Mouse (Mus musculus) gastrocnemius, adult 2 months (tissue): Measurements from ENCODE around the gene Gm6121. TPM values are rescaled to one million over a fixed set of nuclear protein-coding genes. Genes with fewer than 3 reads are reported as not detected.
"Not testable (repeated sequence)": the region's sequence is repeated elsewhere in the genome, so short reads cannot be mapped to it uniquely, and the experiment has no call there.

Experiments used
- DNase-seq: peaks from one replicate; pipeline ENCODE4 v3.0.0; 2022
- H3K27ac ChIP-seq: fragments of 200-600 bp; 2 replicates; pipeline ENCODE4 v1.8.1; 2022; ENCODE audit warnings: mild to moderate bottlenecking
- H3K4me3 ChIP-seq: fragments of 200-600 bp; 2 replicates; pipeline ENCODE4 v1.8.1; 2022; ENCODE audit warnings: mild to moderate bottlenecking, moderate library complexity
- intact Hi-C: fragments of 180-260 bp; cut with DNase I; formaldehyde crosslinking; loops from one replicate; pipeline ENCODE4 v1.15.1; 2025
- long read RNA-seq, 2 experiments: library from polyadenylated mRNA; stranded (forward); transcript quantifications; one replicate each; pipeline ENCODE4 v2.0.0; 2021
- total RNA-seq, 2 experiments: library from RNA; stranded (reverse); gene quantifications; 2 replicates each; pipeline ENCODE4 v1.2.3; 2021

Gm6121 gene
- total RNA-seq = not detected
- long read RNA-seq, experiment 1 = 0 reads
- long read RNA-seq, experiment 2 = 0 reads

DNA sequence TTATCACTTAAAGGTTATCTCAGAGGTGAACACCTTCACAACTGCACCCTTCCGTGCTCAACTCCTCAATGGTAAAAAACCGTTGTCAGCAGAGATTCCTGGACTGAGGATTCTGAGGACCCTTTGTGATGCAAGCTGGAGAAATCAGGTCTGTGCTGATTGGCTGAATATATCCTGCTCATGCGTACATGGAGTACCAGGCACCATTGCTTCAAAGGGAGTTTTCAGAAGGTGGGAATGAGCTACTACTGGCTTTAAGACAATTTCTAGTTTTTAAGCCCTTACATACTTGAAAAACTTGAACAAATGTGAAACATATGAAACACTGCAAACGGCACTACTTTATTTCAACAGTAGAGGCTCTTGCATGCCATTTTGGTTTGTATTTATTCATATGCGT lies at the start of gene Gm6121:
Gene Gm6121 (minus strand): TSS at position 101 of the 400 bp plus-strand sequence.
- intact Hi-C loops, H3K27ac ChIP-seq, H3K4me3 ChIP-seq, DNase-seq: not testable (repeated sequence)

Other genes starting within 250 kb of the Gm6121 start
- not detected for gene Gm14525, start 233.1 kb downstream of the Gm6121 start, total RNA-seq